Mouse (Mus musculus) limb, embryonic 14.5 days (tissue): ENCODE results near the gene Cep68. TPM values are rescaled to one million over a fixed set of nuclear protein-coding genes. Genes with fewer than 3 reads are reported as not detected.

ENCODE experiments used
- ATAC-seq: fragments of 200-750 bp; cut with Nextera tagmentation; 2 replicates; pipeline ENCODE4 v1.8.0; 2017; ENCODE audit warnings: low read depth, moderate number of reproducible peaks, moderate TSS enrichment; ENCODE audit not compliant: low FRiP score
- DNase-seq: peaks from one replicate; pipeline ENCODE4 v3.0.0-alpha.2; 2015; ENCODE audit warnings: low spot score
- H3K27ac ChIP-seq: fragments of 300-500 bp; sonication (generic); replicated peaks from 2 replicates; pipeline ENCODE4 v1.5.1; 2014; ENCODE audit warnings: low read depth, mild to moderate bottlenecking, low read length, moderate library complexity, mixed read lengths
- H3K27me3 ChIP-seq: fragments of 300-500 bp; sonication (generic); 2 replicates; pipeline ENCODE4 v1.6.1; 2014; ENCODE audit warnings: low read length, mixed read lengths; ENCODE audit not compliant: control insufficient read depth, insufficient read depth
- H3K36me3 ChIP-seq: fragments of 300-500 bp; sonication (generic); 2 replicates; pipeline ENCODE4 v1.6.1; 2014; ENCODE audit warnings: mild to moderate bottlenecking, low read length, moderate library complexity, mixed read lengths; ENCODE audit not compliant: control insufficient read depth, insufficient read depth
- H3K4me1 ChIP-seq: fragments of 300-500 bp; sonication (generic); 2 replicates; pipeline ENCODE4 v1.6.1; 2014; ENCODE audit warnings: antibody characterized with exemption, low read length, mixed read lengths; ENCODE audit not compliant: control insufficient read depth, insufficient read depth
- H3K4me2 ChIP-seq: fragments of 300-500 bp; sonication (generic); replicated peaks from 2 replicates; pipeline ENCODE4 v1.6.1; 2014; ENCODE audit warnings: low read depth, mild to moderate bottlenecking, low read length, moderate library complexity; ENCODE audit not compliant: severe bottlenecking
- H3K4me3 ChIP-seq: fragments of 300-500 bp; sonication (generic); replicated peaks from 2 replicates; pipeline ENCODE4 v1.5.1; 2014; ENCODE audit warnings: low read length
- H3K9ac ChIP-seq: fragments of 300-500 bp; sonication (generic); 2 replicates; pipeline ENCODE4 v1.6.1; 2014; ENCODE audit warnings: mild to moderate bottlenecking, low read depth, low read length, moderate library complexity; ENCODE audit not compliant: severe bottlenecking
- H3K9me3 ChIP-seq: fragments of 300-500 bp; sonication (generic); 2 replicates; pipeline ENCODE4 v1.6.1; 2016; ENCODE audit warnings: low read length; ENCODE audit not compliant: control insufficient read depth
- POLR2A ChIP-seq: fragments of 200-500 bp; IDR thresholded peaks from 2 replicates; pipeline ENCODE4 v1.8.0; 2012; ENCODE audit warnings: inconsistent platforms, mild to moderate bottlenecking, moderate library complexity, borderline replicate concordance; ENCODE audit not compliant: insufficient read depth, insufficient read length; ENCODE audit errors: extremely low read depth
- WGBS: fragments of 180-500 bp; shearing (Covaris S2); extraction: QIAGEN DNeasy Blood & Tissue Kit; methylation state at CpG from one replicate; pipeline ENCODE4 v1.1.7; 2014; 5-methylcytosine and 5-hydroxymethylcytosine counted together
- polyA plus RNA-seq, 2 experiments: library from polyadenylated mRNA; depleted of rRNA in 1 of 2; stranded (reverse) in 1 of 2; unstranded in 1 of 2; fragments of >200 nt; fragmentation: Nextera tagmentation in 1 of 2; extraction: Ambion mirVana in 1 of 2; gene quantifications; 2 replicates each; pipeline versions ENCODE4 v1.2.1 to v1.2.3; 2012 to 2014

Gene Cep68
- polyA plus RNA-seq, 2 experiments, result 28.5 to 29.7 TPM

DNA sequence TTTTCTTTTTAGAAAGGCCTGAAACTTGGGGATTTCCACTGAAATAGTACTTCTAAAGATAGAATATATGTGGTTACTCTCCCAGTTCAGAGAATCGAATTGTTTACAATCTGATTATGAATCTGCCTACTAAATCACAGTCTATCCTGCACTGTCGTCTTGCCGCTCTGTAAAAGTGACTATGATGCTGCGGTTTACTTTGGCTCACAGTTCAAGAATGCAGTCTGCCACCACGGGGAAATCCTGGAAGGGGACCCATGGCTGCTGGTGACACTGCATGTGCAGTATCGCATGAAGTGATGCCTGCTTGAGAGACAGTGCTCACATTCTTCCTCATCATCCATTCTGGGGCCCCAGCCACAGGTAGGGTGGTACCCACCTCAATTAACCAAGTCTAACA lies 3.9 kb downstream of the Cep68 start:
- Histone ChIP-seq H3K27me3 (no peaks in the 10 kb centered on the region), H3K4me3 (no peak overlapping the region), H3K36me3 (peaks cover 22% of the 10 kb centered on the region), H3K4me2 (no peak overlapping the region), H3K9ac (no peak overlapping the region), H3K27ac (no peak overlapping the region), H3K9me3 (no peaks in the 10 kb centered on the region), H3K4me1 (peaks cover 38% of the 10 kb centered on the region)
- ATAC-seq (no peak), DNase-seq (no peak)
- 88% methylated on average over 6 of the region's 6 CpGs for WGBS
- no peak for TF ChIP-seq POLR2A

DNA sequence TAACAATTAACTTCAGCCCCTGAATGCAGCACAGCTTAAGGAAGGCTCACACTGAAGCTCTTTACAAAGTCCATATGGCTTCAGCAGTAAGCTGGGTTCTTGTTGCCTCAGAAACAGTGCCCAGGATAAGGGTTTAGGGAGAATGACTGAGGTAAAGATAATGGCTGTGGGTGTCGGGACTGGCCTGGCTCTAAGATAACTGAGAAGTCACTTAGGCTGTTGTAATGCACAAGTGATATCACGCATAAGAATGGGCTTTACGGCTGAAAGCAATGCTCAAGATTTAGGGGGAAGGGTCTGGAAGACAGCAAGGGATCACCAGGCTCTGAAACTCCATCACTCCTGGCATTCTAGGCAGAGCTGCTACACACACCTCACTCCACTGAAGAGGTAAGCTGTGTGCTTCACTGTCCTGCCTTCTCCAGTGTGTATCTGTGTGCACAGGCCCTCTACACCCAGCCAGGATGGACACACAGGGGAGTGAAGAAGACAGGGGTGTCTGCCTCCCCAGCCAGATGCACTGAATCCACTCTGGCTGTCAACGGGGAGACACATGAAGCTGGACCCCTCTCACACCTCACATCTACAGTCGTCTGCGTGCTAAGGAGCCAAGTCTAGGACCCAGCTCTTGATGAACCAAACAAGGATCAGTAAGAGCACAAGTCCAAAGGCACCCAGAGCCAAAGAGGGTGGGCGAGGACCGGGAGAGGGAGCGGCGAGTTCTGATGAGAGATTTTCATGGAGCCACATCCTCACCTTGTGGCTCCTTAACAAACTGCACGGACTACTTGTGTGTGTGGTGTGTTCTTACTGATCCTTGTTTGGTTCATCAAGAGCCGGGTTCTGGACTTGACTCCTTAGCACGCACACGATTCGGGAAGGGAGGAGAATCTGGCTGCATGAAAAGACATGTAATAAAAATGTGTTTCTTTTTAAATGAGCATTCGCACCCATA lies 4.6 kb downstream of the Cep68 start:
- H3K4me3 ChIP-seq, result no peak overlapping the region
- peaks cover 34% of the 10 kb centered on the region for H3K4me1 ChIP-seq
- H3K9ac ChIP-seq, result peak overlapping the region; percentile 7; the same call in 1 of the 2 replicates
- ATAC-seq (no peak), DNase-seq (no peak)
- no peak overlapping the region for H3K4me2 ChIP-seq
- TF ChIP-seq POLR2A, result no peak
- no peak overlapping the region for H3K27ac ChIP-seq
- no peaks in the 10 kb centered on the region for H3K27me3 ChIP-seq
- 78% methylated on average over 16 of the region's 16 CpGs for WGBS
- peaks cover 29% of the 10 kb centered on the region for H3K36me3 ChIP-seq
- no peaks in the 10 kb centered on the region for H3K9me3 ChIP-seq

DNA sequence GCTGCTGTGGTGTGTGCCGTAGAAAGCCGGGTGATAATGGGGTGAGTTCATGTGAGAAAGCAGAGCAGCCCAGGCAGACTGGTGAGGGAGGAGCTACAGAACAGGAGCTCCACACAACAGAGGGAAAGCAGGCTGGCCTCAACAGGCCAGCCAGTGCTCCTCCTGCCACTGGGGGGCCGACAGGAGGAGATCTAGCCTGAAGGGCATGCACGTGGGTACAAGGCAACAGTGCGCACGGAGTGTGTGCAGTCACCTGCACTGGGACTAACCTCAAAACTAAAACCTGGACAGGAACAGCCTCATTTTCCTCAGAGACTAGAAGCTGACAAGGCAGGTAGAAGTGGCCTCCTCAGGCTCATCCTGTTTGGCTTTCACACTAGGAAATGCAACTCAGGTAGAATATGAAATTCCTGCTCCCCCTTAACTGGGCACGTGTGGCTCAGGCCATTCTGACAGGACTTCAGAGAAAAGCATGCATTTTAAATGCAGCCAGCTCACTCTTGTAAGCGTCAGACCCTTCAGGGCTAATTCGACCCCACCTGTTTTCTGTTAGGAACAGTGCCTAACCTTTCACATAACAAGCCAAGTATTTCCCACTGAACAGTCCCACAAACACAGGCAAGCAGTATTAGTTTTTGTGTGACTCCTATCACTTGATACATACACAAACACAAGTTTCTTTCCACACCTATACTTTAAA lies 5.9 kb downstream of the Cep68 start:
- Histone ChIP-seq H3K4me3 (no peak overlapping the region), H3K4me2 (no peak overlapping the region), H3K27ac (no peak overlapping the region), H3K9ac (no peak overlapping the region), H3K36me3 (peaks cover 42% of the 10 kb centered on the region), H3K9me3 (no peaks in the 10 kb centered on the region), H3K27me3 (no peaks in the 10 kb centered on the region), H3K4me1 (peaks cover 33% of the 10 kb centered on the region)
- DNase-seq (no peak), ATAC-seq (no peak; the same call in 1 of the 2 replicates)
- 19% methylated on average over 9 of the region's 9 CpGs for WGBS
- no peak for TF ChIP-seq POLR2A

DNA sequence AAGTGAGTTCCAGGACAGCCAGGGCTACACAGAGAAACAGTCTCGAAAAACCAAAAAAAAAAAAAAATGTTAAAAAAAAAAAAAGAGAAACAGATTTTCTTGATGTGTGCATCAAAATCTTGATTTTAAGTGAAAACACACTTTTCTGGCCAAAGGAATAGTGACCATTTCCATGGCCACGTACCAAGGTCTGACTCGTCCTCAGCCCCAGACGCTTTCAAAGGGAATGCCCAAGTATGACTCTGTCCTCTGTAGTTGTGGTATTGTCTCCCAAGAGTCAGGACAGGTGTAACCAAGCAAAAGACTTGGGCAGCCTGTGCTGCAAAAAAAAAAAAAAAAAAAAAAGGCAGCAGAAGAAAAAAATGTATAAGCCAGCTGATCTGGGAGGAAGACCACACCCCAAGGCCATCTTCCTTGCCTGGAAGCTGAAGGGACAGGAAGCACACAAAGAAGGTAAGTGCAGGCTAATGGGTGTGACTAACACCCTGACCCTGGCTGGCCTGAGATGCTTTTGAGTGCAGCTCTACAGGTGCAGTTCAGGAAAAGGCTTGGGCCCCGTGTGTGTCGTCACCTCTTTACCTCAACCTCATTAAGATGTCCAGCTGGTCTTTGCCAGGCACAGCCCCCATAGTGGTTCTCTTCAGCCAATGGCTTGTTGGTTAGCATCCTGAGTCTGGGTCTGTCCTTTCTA lies 6.7 kb downstream of the Cep68 start:
- no peak for DNase-seq
- no peak for TF ChIP-seq POLR2A
- Histone ChIP-seq H3K9ac (no peak overlapping the region), H3K4me2 (no peak overlapping the region), H3K4me3 (no peak overlapping the region), H3K9me3 (no peaks in the 10 kb centered on the region), H3K27ac (no peak overlapping the region), H3K36me3 (peaks cover 50% of the 10 kb centered on the region), H3K4me1 (peaks cover 25% of the 10 kb centered on the region), H3K27me3 (no peaks in the 10 kb centered on the region)
- 66% methylated on average over 6 of the region's 6 CpGs for WGBS
- ATAC-seq, result no peak

DNA sequence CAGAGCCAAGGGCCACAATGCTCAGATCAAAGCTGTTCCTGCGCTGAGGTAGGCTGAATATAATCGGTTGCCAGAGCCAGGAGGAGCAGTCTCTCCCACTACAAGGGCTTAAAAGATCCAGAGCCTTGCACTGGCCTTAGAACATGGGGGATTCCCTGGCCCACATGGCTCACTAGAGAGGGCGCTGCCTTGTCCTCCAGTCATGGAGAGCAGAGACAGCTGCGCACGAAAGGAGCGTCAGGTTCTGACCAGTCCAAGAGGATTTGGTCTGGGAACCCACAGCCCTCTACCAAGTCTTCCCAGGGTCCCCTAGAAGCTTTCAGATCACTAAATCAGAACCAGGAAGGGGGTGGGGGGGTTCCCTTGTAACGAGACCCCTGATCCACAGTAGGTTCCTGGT lies 7.9 kb downstream of the Cep68 start:
- Histone ChIP-seq H3K27me3 (no peaks in the 10 kb centered on the region), H3K9me3 (no peaks in the 10 kb centered on the region), H3K9ac (no peak overlapping the region), H3K36me3 (peaks cover 62% of the 10 kb centered on the region), H3K4me1 (peaks cover 20% of the 10 kb centered on the region), H3K4me3 (no peak overlapping the region), H3K27ac (no peak overlapping the region), H3K4me2 (no peak overlapping the region)
- DNase-seq, result no peak
- 95% methylated on average over 7 of the region's 7 CpGs for WGBS
- TF ChIP-seq POLR2A, result no peak
- ATAC-seq, result no peak
